Mouse (Mus musculus) adrenal gland, postnatal 36 days (tissue): Measurements from ENCODE around the gene Ppy. TPM values are rescaled to one million over a fixed set of nuclear protein-coding genes. Genes with fewer than 3 reads are reported as not detected.

Experiments used
- total RNA-seq, 2 experiments: library from RNA; stranded (reverse); gene quantifications; 2 replicates each; pipeline ENCODE4 v1.2.3; 2021

Gene Ppy
- total RNA-seq, 2 experiments from 2014 or later, result not detected

Other genes starting within 250 kb of the Ppy start
- 1 to 10 TPM; 3.6 to 6.0 TPM for gene Meox1, start 206.9 kb downstream of the Ppy start, total RNA-seq
- not detected for gene Sost, start 134.3 kb downstream of the Ppy start, total RNA-seq
- not detected for gene Cfap97d1, start 117.0 kb downstream of the Ppy start, total RNA-seq
- gene Dusp3, start 114.3 kb downstream of the Ppy start, total RNA-seq, result 100 to 1,000 TPM in 1 of 2 experiments, 10 to 100 TPM in 1; 98.6 to 132 TPM
- 10 to 100 TPM in 1 of 2 experiments, 1 to 10 TPM in 1; 5.3 to 17.3 TPM for gene Mpp3, start 72.9 kb downstream of the Ppy start, total RNA-seq
- 10 to 100 TPM; 40.3 to 48.6 TPM for gene Cd300lg, start 59.8 kb downstream of the Ppy start, total RNA-seq
- 10 to 100 TPM in 1 of 2 experiments, 1 to 10 TPM in 1; 8.9 to 10.8 TPM for gene Mpp2, start 12.8 kb downstream of the Ppy start, total RNA-seq
- not detected for gene Pyy, start 6.5 kb upstream of the Ppy start, total RNA-seq
- gene Nags, start 44.2 kb upstream of the Ppy start, total RNA-seq, result under 1 TPM; 0.13 to 0.43 TPM
- gene Tmem101, start 55.1 kb upstream of the Ppy start, total RNA-seq, result 10 to 100 TPM; 15.2 to 17.7 TPM
- gene Lsm12, start 84.0 kb upstream of the Ppy start, total RNA-seq, result 10 to 100 TPM; 81.9 to 90.1 TPM
- 100 to 1,000 TPM; 126 to 133 TPM for gene G6pc3, start 88.3 kb upstream of the Ppy start, total RNA-seq
- 10 to 100 TPM; 96.3 to 96.5 TPM for gene Hdac5, start 128.8 kb upstream of the Ppy start, total RNA-seq
- gene BC030867, start 147.6 kb upstream of the Ppy start, total RNA-seq, result under 1 TPM; 0.66 to 0.76 TPM
- gene Asb16, start 167.4 kb upstream of the Ppy start, total RNA-seq, result under 1 TPM; 0.10 to 0.30 TPM
- gene Tmub2, start 183.6 kb upstream of the Ppy start, total RNA-seq, result 10 to 100 TPM; 47.3 to 60.4 TPM
- 10 to 100 TPM; 51.6 to 54.2 TPM for gene Atxn7l3, start 195.3 kb upstream of the Ppy start, total RNA-seq
- 100 to 1,000 TPM; 101 to 103 TPM for gene Ubtf, start 218.4 kb upstream of the Ppy start, total RNA-seq